Mouse (Mus musculus) myocyte (in vitro differentiated cells): ENCODE measurements around the gene Eva1c. TPM values are rescaled to one million over a fixed set of nuclear protein-coding genes. Genes with fewer than 3 reads are reported as not detected.

Source experiments
- H3K27me3 ChIP-seq: one replicate; pipeline ENCODE4 v1.6.1; 2011; ENCODE audit not compliant: control insufficient read depth, insufficient read depth, insufficient read length
- H3K36me3 ChIP-seq: one replicate; pipeline ENCODE4 v1.6.1; 2011; ENCODE audit not compliant: control insufficient read depth, insufficient read depth
- H3K4me2 ChIP-seq: one replicate; pipeline ENCODE4 v1.6.1; 2011; ENCODE audit warnings: low read depth, control low read depth
- H3K4me3 ChIP-seq: one replicate; pipeline ENCODE4 v1.5.1; 2011; ENCODE audit warnings: mild to moderate bottlenecking, control low read depth, moderate library complexity
- H3K79me2 ChIP-seq: one replicate; pipeline ENCODE4 v1.6.1; 2011; ENCODE audit not compliant: control insufficient read depth, insufficient read depth
- H3ac ChIP-seq: one replicate; pipeline ENCODE4 v1.6.1; 2011; ENCODE audit not compliant: control insufficient read depth, insufficient read length
- CEBPB ChIP-seq: IDR thresholded peaks from 2 replicates; pipeline ENCODE4 v1.6.1; 2011; ENCODE audit warnings: mild to moderate bottlenecking, moderate library complexity; ENCODE audit not compliant: poor library complexity, insufficient read depth, severe bottlenecking
- E2F4 ChIP-seq: IDR thresholded peaks from one replicate; pipeline ENCODE4 v1.6.1; 2011; ENCODE audit warnings: mild to moderate bottlenecking, control low read depth, moderate library complexity; ENCODE audit not compliant: insufficient read depth
- MAX ChIP-seq: IDR thresholded peaks from one replicate; pipeline ENCODE4 v1.6.1; 2011; ENCODE audit warnings: low read depth, mild to moderate bottlenecking, control low read depth
- MYOD1 ChIP-seq, 3 experiments: IDR thresholded peaks; one replicate each; pipeline ENCODE4 v1.6.1; 2011; ENCODE audit warnings: control low read depth in 2 of 3, low read depth in 2 of 3, mild to moderate bottlenecking in 2 of 3, moderate library complexity in 1 of 3; ENCODE audit not compliant: insufficient read length in 2 of 3, control insufficient read depth in 1 of 3
- MYOG ChIP-seq, 3 experiments: IDR thresholded peaks; one replicate each; pipeline ENCODE4 v1.6.1; 2011; ENCODE audit warnings: control low read depth in 2 of 3, low read depth in 2 of 3, mild to moderate bottlenecking in 2 of 3; ENCODE audit not compliant: insufficient read length in 2 of 3, control insufficient read depth in 1 of 3, insufficient read depth in 1 of 3
- POLR2A ChIP-seq: IDR thresholded peaks from one replicate; pipeline ENCODE4 v1.6.1; 2011; ENCODE audit warnings: low read depth, mild to moderate bottlenecking, control low read depth, moderate library complexity; ENCODE audit not compliant: insufficient read length
- POLR2AphosphoS2 ChIP-seq: IDR thresholded peaks from one replicate; pipeline ENCODE4 v1.6.1; 2011; ENCODE audit warnings: low read depth, control low read depth; ENCODE audit not compliant: insufficient read length
- REST ChIP-seq: IDR thresholded peaks from one replicate; pipeline ENCODE4 v1.6.1; 2011; ENCODE audit warnings: mild to moderate bottlenecking, control low read depth, moderate library complexity; ENCODE audit not compliant: insufficient read depth, insufficient read length
- SRF ChIP-seq: IDR thresholded peaks from one replicate; pipeline ENCODE4 v1.6.1; 2011; ENCODE audit warnings: low read depth; ENCODE audit not compliant: control insufficient read depth, insufficient read length
- TCF12 ChIP-seq: IDR thresholded peaks from one replicate; pipeline ENCODE4 v1.6.1; 2011; ENCODE audit warnings: mild to moderate bottlenecking, control low read depth; ENCODE audit not compliant: poor library complexity, insufficient read depth, severe bottlenecking
- TCF3 ChIP-seq: IDR thresholded peaks from one replicate; pipeline ENCODE4 v1.6.1; 2011; ENCODE audit warnings: low read depth, control low read depth; ENCODE audit not compliant: insufficient read length
- USF1 ChIP-seq: IDR thresholded peaks from one replicate; pipeline ENCODE4 v1.6.1; 2011; ENCODE audit warnings: low read depth, mild to moderate bottlenecking, control low read depth, moderate library complexity
- polyA plus RNA-seq: library from polyadenylated mRNA; unstranded; fragments of >200 nt; fragmentation: generic; extraction: Trizol; gene quantifications from one replicate; pipeline ENCODE4 v1.2.1, GENCODE M21; 2012; ENCODE audit warnings: missing spikeins

The Eva1c gene
- polyA plus RNA-seq, 1 experiment: 4.5 TPM

GRCm38 (mm10) chr16:90790946-90791345, 35.6 kb upstream of the Eva1c start:
- no peaks in the 10 kb centered on the region for H3K27me3 ChIP-seq
- H3K36me3 ChIP-seq: peaks cover 35% of the 10 kb centered on the region
- H3K79me2 ChIP-seq: no peaks in the 10 kb centered on the region
- H3K4me2 ChIP-seq: no peak overlapping the region
- no peak overlapping the region for H3ac ChIP-seq
- H3K4me3 ChIP-seq: no peak overlapping the region
- TF ChIP-seq SRF: no peak
- no peak for TF ChIP-seq MYOG (IDR thresholded peaks at IDR 0.05; ENCODE audit: control insufficient read depth in 1 of 3, insufficient read depth in 1 of 3, insufficient read length in 2 of 3, low read depth in 2 of 3)
- TF ChIP-seq TCF12: no peak
- TF ChIP-seq REST: no peak
- TF ChIP-seq USF1: no peak

- Histone ChIP-seq H3K27me3 (no peaks in the 10 kb centered on the region), H3ac (no peak overlapping the region), H3K79me2 (no peaks in the 10 kb centered on the region), H3K4me3 (no peak overlapping the region), H3K4me2 (no peak overlapping the region), H3K36me3 (peaks cover 38% of the 10 kb centered on the region)
- no peak for TF ChIP-seq SRF
- no peak for TF ChIP-seq CEBPB
- no peak for TF ChIP-seq MYOD1 (IDR thresholded peaks at IDR 0.05; ENCODE audit: control insufficient read depth in 1 of 3, insufficient read length in 2 of 3, low read depth in 2 of 3)
- no peak for TF ChIP-seq TCF12
- no peak for TF ChIP-seq TCF3
- TF ChIP-seq USF1: no peak
- no peak for TF ChIP-seq MYOG (IDR thresholded peaks at IDR 0.05; ENCODE audit: control insufficient read depth in 1 of 3, insufficient read depth in 1 of 3, insufficient read length in 2 of 3, low read depth in 2 of 3)
- no peak for TF ChIP-seq E2F4
- no peak for TF ChIP-seq MAX
- no peak for TF ChIP-seq REST
- TF ChIP-seq POLR2A: no peak
- no peak for TF ChIP-seq POLR2AphosphoS2
Measured at GRCm38 (mm10) chr16:90792066-90792465, 34.5 kb upstream of the Eva1c start.

- no peak for TF ChIP-seq CEBPB
- no peak overlapping the region for H3ac ChIP-seq
- H3K79me2 ChIP-seq: no peaks in the 10 kb centered on the region
- no peaks in the 10 kb centered on the region for H3K27me3 ChIP-seq
- no peak overlapping the region for H3K4me2 ChIP-seq
- no peak overlapping the region for H3K4me3 ChIP-seq
- peaks cover 38% of the 10 kb centered on the region for H3K36me3 ChIP-seq
Measured at GRCm38 (mm10) chr16:90792500-90792899, 34.0 kb upstream of the Eva1c start.

GRCm38 (mm10) chr16:90794708-90795107, 31.8 kb upstream of the Eva1c start:
- H3K4me2 ChIP-seq: no peak overlapping the region
- no peak overlapping the region for H3ac ChIP-seq
- TF ChIP-seq MYOD1 (IDR thresholded peaks at IDR 0.05; ENCODE audit: control insufficient read depth in 1 of 3, insufficient read length in 2 of 3, low read depth in 2 of 3): no peak
- no peak for TF ChIP-seq MAX
- TF ChIP-seq TCF3: no peak
- TF ChIP-seq POLR2A: no peak
- no peak for TF ChIP-seq SRF
- TF ChIP-seq TCF12: no peak
- TF ChIP-seq MYOG (IDR thresholded peaks at IDR 0.05; ENCODE audit: control insufficient read depth in 1 of 3, insufficient read depth in 1 of 3, insufficient read length in 2 of 3, low read depth in 2 of 3): no peak
- TF ChIP-seq POLR2AphosphoS2: no peak
- TF ChIP-seq E2F4: no peak
- TF ChIP-seq CEBPB: no peak
- no peak for TF ChIP-seq USF1
- no peak for TF ChIP-seq REST
- H3K36me3 ChIP-seq: peaks cover 34% of the 10 kb centered on the region
- no peaks in the 10 kb centered on the region for H3K27me3 ChIP-seq
- no peak overlapping the region for H3K4me3 ChIP-seq
- H3K79me2 ChIP-seq: no peaks in the 10 kb centered on the region

GRCm38 (mm10) chr16:90798446-90798845, 28.1 kb upstream of the Eva1c start:
- H3K36me3 ChIP-seq: peaks cover 36% of the 10 kb centered on the region

More at GRCm38 (mm10) chr16:90798446-90798845, 28.1 kb upstream of the Eva1c start:
- Histone ChIP-seq H3ac (no peak overlapping the region), H3K79me2 (no peaks in the 10 kb centered on the region), H3K4me2 (no peak overlapping the region), H3K27me3 (no peaks in the 10 kb centered on the region), H3K4me3 (no peak overlapping the region)
- TF ChIP-seq SRF (no peak), POLR2AphosphoS2 (no peak), MYOD1 (IDR thresholded peaks at IDR 0.05; ENCODE audit: control insufficient read depth in 1 of 3, insufficient read length in 2 of 3, low read depth in 2 of 3) (no peak), CEBPB (no peak), TCF3 (no peak), REST (no peak), MAX (no peak), USF1 (no peak), TCF12 (no peak), MYOG (IDR thresholded peaks at IDR 0.05; ENCODE audit: control insufficient read depth in 1 of 3, insufficient read depth in 1 of 3, insufficient read length in 2 of 3, low read depth in 2 of 3) (no peak), E2F4 (no peak), POLR2A (no peak)
